Mouse (Mus musculus) monocyte, adult 5-6 weeks (primary cell): Measurements from ENCODE around the gene Lamb2. TPM values are rescaled to one million over a fixed set of nuclear protein-coding genes. Genes with fewer than 3 reads are reported as not detected.

ENCODE experiments used
- ATAC-seq: fragments of 153-309, 156-312 bp; replicated peaks from 2 replicates; pipeline ENCODE4 v1.8.0; 2017; ENCODE audit warnings: mild to moderate bottlenecking; ENCODE audit not compliant: low TSS enrichment, insufficient number of reproducible peaks, severe bottlenecking, poor library complexity, low FRiP score
- total RNA-seq: library from RNA; stranded (forward); fragments of 200-1000, 200-491, 200-594 nt; gene quantifications from 3 replicates; pipeline ENCODE4 v1.2.3, GENCODE M21; 2017

Lamb2 gene
- total RNA-seq, 1 experiment from 2014 or later = not detected

DNA sequence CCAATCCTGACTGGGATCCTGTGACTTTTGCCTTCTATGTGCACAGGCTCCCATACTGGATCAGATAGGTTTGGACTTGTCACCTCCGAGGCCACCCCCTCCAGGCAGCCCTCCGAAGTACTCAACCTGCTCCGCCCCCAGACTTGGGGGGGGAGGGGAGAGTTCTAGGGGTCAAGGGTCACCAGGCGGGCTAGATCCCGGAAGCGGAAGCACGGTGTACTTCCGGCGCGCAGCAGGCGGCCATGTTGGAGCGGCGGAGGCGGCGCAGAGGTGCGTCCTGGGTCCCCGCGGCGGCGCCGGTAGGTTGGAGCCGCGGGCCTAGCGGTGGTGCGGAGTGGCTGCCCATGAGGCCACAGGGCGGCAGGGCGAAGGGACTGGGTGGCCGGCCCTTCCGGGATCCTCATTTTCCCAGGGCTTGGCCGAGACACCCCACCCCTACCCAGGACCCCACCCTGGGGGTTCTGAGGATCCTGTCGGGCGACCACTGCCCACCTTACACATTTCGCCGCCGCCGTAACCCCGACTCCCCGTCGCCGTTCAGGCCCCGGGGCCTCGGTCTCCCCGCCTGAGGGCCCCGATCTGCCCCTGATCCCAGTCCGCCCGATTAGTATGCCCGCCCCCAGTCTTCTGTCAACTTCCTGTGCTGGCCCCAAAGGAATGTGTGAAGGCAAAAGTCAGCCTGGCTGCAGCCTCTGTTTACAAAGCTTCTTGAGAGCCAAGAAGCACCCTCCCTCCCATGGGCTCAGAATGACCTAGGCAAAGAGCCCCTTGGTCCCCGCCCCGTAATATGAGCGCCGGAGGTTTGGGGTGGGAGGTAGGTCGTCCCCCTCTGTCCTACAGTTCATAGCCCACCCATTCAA, 19.0 kb upstream of the Lamb2 start, which contains the start of gene Ccdc71:
Ccdc71 (plus strand) TSS at position 209 of the 860 bp plus-strand sequence.
- peak; percentile 74 for ATAC-seq

DNA sequence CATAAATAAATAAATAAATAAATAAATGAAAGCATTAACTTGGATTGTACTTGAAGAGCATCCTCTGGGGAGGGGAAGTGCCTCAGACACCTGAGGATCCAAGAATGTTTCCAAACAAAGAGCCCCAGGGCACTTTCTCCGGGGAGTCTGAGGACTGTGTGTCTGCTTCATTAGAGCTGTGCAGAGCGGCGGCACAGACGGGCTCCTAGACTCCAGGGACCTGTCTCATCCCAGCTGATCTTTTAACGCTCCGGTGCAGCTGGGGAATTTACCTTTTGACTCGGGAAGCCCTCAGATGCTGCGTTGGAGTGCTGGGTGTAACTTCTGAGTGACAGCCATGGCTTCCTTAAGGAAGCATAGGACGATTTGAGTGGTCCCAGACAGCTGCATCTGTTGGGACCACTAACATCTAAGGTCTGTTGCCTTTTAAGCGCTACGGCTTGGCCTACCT, 18.3 kb upstream of the Lamb2 start, which contains the start of gene Klhdc8b:
Klhdc8b (minus strand) TSS at position 401 of the 451 bp plus-strand sequence.
- ATAC-seq = no peak

- no peak for ATAC-seq
These were observed 17.9 kb upstream of the Lamb2 start for GRCm38 (mm10) chr9:108461675-108462074.

DNA sequence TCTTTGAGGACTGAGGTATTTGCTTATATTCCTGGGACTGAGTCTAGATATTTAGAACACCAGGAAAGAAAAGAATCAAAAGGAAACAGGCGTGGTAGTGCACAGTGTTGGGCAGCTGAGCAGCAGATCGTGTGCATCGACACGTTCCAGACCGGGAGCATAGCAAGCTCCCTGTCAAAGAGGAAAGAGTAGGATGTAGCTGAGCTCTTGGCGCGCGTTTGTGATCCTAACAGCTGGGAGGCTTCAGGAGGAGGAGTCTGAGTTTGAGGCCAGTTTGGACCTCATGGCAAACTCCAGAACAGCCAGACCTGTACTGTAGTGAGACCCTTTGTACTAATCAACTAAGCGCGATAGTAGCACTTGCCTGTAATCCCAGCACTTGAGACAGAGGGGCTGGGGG, 17.3 kb upstream of the Lamb2 start:
- no peak for ATAC-seq

DNA sequence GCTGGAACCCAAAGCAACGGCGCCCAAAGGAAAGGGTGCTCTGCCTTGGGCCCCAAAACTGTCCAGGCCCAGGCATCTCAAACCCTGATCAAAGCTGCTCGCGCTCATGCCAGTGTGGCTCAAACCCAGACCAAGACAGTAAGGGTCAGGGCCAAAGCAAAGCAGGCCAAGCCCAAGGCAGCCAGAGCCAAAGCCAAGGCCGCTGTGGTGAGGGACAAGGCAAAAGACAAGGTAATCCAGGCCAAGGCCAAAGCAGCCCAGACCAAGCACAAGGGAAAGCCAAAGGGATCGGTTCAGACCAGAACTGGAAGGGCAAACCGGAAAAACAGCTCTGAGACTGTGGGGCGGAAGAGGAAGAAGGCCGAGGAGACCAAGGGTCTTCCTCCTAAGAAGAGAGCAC, 15.8 kb upstream of the Lamb2 start:
- no peak for ATAC-seq

- ATAC-seq = no peak
These were observed 13.3 kb upstream of the Lamb2 start for GRCm38 (mm10) chr9:108466219-108466618.

DNA sequence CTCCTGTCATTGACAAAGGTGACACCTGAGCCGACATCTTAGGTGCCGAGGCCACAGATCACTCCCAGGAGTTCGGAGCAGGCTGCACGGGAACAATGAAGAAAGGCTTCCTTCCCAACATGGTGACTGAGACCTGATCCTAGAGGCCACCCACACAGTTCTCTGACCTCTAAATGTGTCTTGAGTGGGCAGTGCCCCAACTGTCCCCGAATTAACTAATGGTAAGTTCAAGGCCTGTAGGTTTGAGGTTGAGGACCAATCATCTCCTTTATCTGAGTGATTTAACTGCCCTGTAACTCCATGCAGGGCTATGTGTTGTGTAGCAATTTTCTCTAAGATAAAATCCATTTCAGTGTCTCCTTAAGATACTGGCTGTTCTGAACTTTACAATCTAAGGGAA, 10.1 kb upstream of the Lamb2 start:
- ATAC-seq = no peak

DNA sequence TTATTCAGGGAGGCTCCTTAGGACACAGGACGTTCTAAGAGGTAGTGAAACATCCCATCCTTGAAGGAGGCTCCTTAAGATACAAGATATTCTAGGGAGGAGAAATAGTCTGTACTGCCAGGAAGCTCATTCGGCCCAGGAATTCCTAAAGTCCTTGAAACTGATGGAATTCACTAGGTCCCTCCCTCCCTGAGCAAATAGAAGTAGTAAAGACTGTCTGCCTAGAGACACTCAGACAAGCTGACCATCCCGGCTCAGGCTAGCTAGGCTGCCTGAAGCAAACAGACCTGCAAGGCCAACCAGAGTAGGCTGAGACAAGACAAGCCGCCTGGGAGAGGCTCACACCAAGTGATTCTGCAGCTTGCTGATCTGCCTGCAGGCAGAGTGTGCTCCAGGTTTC, 9.7 kb upstream of the Lamb2 start:
- ATAC-seq = no peak

- no peak for ATAC-seq
These were observed 5.0 kb upstream of the Lamb2 start for GRCm38 (mm10) chr9:108474528-108474927.

- no peak for ATAC-seq
These were observed 839 bp upstream of the Lamb2 start for GRCm38 (mm10) chr9:108478638-108479156.

DNA sequence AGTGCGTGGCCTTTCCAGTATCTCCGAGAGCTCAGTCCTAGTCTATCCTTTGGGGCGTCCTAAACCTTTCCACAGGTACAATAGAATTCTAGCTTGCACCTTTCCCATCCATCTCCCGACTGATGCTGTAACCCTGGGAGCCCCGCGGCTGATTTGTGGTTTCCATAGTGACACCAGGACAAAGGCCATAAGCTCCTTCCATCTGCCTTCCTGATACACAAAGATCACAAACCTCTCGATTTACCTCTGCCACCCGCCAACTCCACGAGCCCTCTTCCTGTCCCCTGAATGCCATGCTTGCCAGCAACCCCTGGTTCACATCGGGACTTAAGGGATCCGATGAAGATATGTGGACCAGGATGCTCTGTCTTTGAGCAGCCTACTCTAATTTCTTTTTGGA, 295 bp upstream of the Lamb2 start:
- no peak for ATAC-seq

DNA sequence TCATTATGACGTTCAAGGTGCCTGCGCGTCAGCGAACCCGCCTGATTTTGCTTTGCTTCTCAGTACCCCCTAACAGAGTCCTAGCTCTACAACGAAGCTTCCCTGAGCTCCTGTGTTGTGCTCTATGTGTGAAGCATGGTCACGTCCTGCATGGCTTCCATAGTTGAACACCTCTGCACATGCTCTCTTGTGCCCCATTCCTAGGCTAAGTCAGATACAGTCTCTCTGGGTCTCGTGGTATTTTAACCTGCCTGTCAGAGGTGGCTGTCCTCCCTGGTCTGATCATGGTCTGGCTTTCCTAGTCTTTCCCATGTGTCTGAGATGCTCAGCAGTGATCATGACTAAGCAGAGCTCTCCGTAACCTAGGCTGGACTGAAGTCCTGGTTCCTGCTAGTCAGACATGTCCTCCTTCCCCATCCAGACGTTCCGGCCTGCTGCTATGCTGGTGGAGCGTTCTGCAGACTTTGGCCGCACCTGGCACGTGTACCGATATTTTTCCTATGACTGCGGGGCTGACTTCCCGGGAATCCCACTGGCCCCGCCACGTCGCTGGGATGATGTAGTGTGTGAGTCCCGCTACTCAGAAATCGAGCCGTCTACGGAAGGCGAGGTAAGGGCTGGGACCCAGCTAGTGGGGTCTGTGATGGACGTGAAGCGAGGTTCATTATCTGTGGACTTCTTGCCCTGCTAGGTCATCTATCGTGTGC, 1.4 kb downstream of the Lamb2 start:
- no peak for ATAC-seq

GRCm38 (mm10) chr9:108481520-108482210, 2.1 kb downstream of the Lamb2 start:
- no peak for ATAC-seq

DNA sequence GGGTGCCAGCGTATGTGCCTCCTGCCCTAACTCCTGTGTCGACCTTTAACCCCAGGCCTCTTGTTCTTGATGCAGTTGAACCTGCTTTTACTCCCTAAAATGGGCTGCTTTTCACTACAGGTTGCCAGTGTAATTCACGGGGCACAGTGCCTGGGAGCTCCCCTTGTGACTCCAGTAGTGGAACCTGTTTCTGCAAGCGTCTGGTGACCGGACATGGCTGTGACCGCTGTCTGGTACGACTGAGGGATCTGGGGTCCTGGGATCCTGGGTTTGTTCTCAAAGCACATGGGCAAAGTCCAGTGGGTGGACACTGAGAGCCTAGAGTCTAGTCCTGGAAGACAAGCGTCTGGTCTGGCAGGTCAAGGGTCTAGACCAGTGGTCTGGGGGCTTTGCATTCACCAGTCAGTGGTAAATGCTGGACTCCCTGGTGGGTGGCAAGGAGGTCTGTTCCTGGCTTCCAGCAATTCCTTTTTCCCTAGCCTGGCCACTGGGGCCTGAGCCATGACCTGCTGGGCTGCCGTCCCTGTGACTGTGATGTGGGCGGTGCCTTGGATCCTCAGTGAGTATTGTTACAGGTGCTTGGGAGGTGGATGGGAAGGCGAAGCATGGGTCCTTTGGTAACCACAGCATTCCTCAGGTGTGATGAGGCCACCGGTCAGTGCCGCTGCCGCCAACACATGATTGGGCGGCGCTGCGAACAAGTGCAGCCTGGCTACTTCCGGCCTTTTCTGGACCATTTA, 3.7 kb downstream of the Lamb2 start:
- ATAC-seq = no peak

DNA sequence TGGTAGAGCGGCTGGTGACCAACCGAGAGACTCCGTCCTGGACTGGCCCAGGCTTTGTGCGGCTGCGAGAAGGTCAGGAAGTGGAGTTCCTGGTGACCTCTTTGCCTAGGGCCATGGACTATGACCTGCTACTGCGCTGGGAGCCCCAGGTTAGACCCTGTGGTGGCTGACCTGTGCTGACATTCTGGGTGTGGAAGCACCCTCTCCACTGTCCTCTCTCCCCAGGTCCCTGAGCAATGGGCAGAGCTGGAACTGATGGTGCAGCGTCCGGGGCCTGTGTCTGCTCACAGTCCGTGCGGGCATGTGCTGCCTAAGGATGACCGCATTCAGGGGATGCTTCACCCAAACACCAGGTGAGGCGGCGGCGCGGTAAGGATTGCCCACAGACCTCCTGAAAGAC, 4.5 kb downstream of the Lamb2 start:
- ATAC-seq = no peak

DNA sequence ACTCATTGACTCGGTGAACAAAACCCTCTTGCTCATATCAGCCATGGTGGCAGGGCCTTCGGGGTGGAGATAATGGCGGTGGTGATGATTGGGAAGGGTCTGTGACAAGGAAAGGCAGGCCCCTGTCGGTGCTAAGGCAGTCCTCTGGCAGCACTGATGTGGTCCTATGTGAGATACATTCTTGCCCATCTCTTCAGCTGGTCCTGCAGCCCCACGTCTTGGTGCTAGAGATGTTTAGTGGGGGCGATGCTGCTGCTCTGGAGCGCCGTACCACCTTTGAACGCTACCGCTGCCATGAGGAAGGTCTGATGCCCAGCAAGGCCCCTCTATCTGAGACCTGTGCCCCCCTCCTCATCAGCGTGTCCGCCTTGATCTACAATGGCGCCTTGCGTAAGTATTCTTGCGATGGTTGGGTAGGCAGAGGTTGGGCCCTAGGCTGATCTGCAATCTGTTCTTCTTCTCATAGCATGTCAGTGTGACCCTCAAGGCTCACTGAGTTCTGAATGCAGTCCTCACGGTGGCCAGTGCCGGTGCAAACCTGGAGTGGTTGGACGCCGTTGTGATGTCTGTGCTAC, 5.9 kb downstream of the Lamb2 start:
- ATAC-seq = no peak

DNA sequence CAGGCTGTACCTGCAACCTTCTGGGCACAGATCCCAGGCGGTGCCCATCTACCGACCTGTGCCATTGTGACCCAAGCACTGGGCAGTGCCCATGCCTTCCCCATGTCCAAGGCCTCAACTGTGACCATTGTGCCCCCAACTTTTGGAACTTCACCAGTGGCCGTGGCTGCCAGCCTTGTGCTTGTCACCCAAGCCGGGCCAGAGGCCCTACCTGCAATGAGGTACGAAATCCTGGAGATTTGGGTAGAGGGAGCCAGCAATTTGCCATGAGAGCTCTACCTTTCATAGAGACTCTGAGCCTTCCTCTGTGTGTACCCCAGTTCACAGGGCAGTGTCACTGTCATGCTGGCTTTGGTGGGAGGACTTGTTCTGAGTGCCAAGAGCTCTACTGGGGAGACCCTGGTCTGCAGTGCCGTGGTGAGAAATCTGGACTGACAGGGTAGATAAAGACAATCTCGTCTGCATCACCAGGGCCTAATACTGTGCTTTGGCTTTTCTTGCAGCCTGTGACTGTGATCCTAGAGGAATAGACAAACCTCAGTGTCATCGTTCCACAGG, 7.5 kb downstream of the Lamb2 start:
- ATAC-seq = no peak

DNA sequence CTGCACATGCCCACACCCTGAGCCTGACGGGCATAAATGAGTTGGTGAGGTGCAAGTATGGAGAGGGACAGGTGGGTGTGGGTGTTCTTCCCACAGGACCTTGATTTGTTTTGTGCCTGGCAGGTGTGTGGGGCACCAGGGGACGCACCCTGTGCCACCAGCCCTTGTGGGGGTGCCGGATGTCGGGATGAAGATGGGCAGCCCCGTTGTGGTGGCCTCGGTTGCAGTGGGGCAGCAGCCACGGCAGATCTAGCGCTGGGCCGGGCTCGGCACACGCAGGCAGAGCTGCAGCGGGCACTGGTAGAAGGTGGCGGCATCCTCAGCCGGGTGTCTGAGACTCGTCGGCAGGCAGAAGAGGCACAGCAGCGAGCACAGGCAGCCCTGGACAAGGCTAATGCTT, 8.9 kb downstream of the Lamb2 start:
- no peak for ATAC-seq
